Mouse (Mus musculus) thymus, adult 2 months (tissue): Measurements from ENCODE around the gene Mgam.

Experiments
- CTCF ChIP-seq: fragments of 200-500 bp; IDR thresholded peaks from 2 replicates; pipeline ENCODE4 v1.5.1; 2012; ENCODE audit warnings: mild to moderate bottlenecking, control low read depth, low read length, moderate library complexity, borderline replicate concordance; ENCODE audit not compliant: control insufficient read depth, poor library complexity, insufficient read depth; ENCODE audit errors: extremely low read depth
- POLR2A ChIP-seq: fragments of 200-500 bp; IDR thresholded peaks from 2 replicates; pipeline ENCODE4 v1.6.1; 2012; ENCODE audit warnings: mild to moderate bottlenecking, low read length, control low read depth, moderate library complexity; ENCODE audit not compliant: control insufficient read depth, poor library complexity, insufficient read depth; ENCODE audit errors: extremely low read depth

- no peak for TF ChIP-seq POLR2A
- TF ChIP-seq CTCF: no peak
Measured at GRCm38 (mm10) chr6:40594804-40595550, 33.7 kb upstream of the Mgam start.
